Comparison of ENCODE assay signal across 8 mouse cellular contexts in genomic region chr9:45370117-45370561, GRCm38 (mm10). TPM values are rescaled to one million over a fixed set of nuclear protein-coding genes. Genes with fewer than 3 reads are reported as not detected.
A peak's percentile ranks its signal among the peaks of the same experiment; 100 is the strongest.
DNase-seq lines count a peak whose midpoint lies in the region; ATAC-seq and TF ChIP-seq lines count a peak whose summit lies in the region.

TSS of gene Fxyd6 (plus strand) at chr9:45370185.

- no peaks in the 10 kb centered on the region for H3K9me3 ChIP-seq in intestine, postnatal 0 days (ENCODE audit: control insufficient read depth)
- no peaks in the 10 kb centered on the region for H3K9me3 ChIP-seq in neural tube, embryonic 12.5 days

- peak in 1 of 2 experiments; percentile 22 for DNase-seq in layer of hippocampus, adult 8-10 months (ENCODE audit: low spot score in 2 of 2)
- no peak for DNase-seq in layer of hippocampus, adult 9-10 months (ENCODE audit: low spot score)
- peak; percentile 90 for DNase-seq in embryo, embryonic 9.5 days (ENCODE audit: extremely low spot score)
- peak; percentile 57 to 79 for DNase-seq in heart, adult 18-20 months
- no peak for DNase-seq in liver, adult 2 months (ENCODE audit: extremely low read depth, low read depth, low spot score)
- DNase-seq in thymus, postnatal 25 days = peak; percentile 53

- no peak within 1 kb of the TSS for H3K27ac ChIP-seq in intestine, postnatal 0 days (ENCODE audit: low read depth, low read length)
- no peak within 1 kb of the TSS for H3K27ac ChIP-seq in liver, adult 2 months (replicated peaks; ENCODE audit: insufficient read depth, low read depth, low read length)
- 0 out of 2 replicates have a peak within 1 kb of the TSS, but pooled peaks have one; percentile 9 for H3K27ac ChIP-seq in neural tube, embryonic 12.5 days

- no peak for TF ChIP-seq POLR2A in liver, adult 2 months (IDR thresholded peaks at IDR 0.05; ENCODE audit: extremely low read depth, insufficient read depth, low read length)

- H3K4me1 ChIP-seq in intestine, postnatal 0 days (replicated peaks; ENCODE audit: control insufficient read depth, insufficient read depth, low read length) = no peaks in the 10 kb centered on the region
- H3K4me1 ChIP-seq in liver, adult 2 months (ENCODE audit: control insufficient read depth, insufficient read depth, low read length) = no peaks in the 10 kb centered on the region
- H3K4me1 ChIP-seq in neural tube, embryonic 12.5 days = peaks cover 26% of the 10 kb centered on the region

- WGBS in intestine, postnatal 0 days = under 1% methylated on average over 28 of the region's 28 CpGs
- 2% methylated on average over 28 of the region's 28 CpGs for WGBS in liver, adult 2 months
- 1% methylated on average over 28 of the region's 28 CpGs for WGBS in neural tube, embryonic 12.5 days

- H3K4me3 ChIP-seq in intestine, postnatal 0 days (ENCODE audit: low read depth, low read length) = peak within 1 kb of the TSS; percentile 46
- H3K4me3 ChIP-seq in liver, adult 2 months (ENCODE audit: insufficient read depth, low read depth, low read length) = peak within 1 kb of the TSS; percentile 20; the same call in 1 of the 2 replicates
- peak within 1 kb of the TSS; percentile 66 for H3K4me3 ChIP-seq in neural tube, embryonic 12.5 days

- H3K79me2 ChIP-seq in liver, adult 2 months (ENCODE audit: control insufficient read depth, insufficient read depth, low read length) = no peaks in the 10 kb centered on the region

- no peaks in the 10 kb centered on the region for H3K36me3 ChIP-seq in intestine, postnatal 0 days (ENCODE audit: control insufficient read depth, insufficient read depth)
- H3K36me3 ChIP-seq in liver, adult 2 months (ENCODE audit: control insufficient read depth, insufficient read depth, low read length) = no peaks in the 10 kb centered on the region
- no peaks in the 10 kb centered on the region for H3K36me3 ChIP-seq in neural tube, embryonic 12.5 days

- no peak for ATAC-seq in intestine, postnatal 0 days
- peak; percentile 57 for ATAC-seq in neural tube, embryonic 12.5 days (ENCODE audit: low FRiP score, low read depth)

- peak within 1 kb of the TSS; percentile 75 for H3K4me2 ChIP-seq in intestine, postnatal 0 days (replicated peaks; ENCODE audit: low read depth)
- H3K4me2 ChIP-seq in neural tube, embryonic 12.5 days (replicated peaks) = peak within 1 kb of the TSS; percentile 86

- no peak for TF ChIP-seq CTCF in intestine, postnatal 0 days (IDR thresholded peaks at IDR 0.05; ENCODE audit: low read depth)
- TF ChIP-seq CTCF in liver, adult 2 months (IDR thresholded peaks at IDR 0.05; ENCODE audit: low read depth, low read length) = no peak

- peak within 1 kb of the TSS; percentile 5 for H3K9ac ChIP-seq in intestine, postnatal 0 days (ENCODE audit: low read depth, low read length)
- no peak within 1 kb of the TSS for H3K9ac ChIP-seq in liver, adult 2 months (ENCODE audit: low read depth, low read length)
- H3K9ac ChIP-seq in neural tube, embryonic 12.5 days = peak within 1 kb of the TSS; percentile 65

- peaks cover 16% of the 10 kb centered on the region for H3K27me3 ChIP-seq in intestine, postnatal 0 days (replicated peaks; ENCODE audit: control insufficient read depth, insufficient read depth, low read length)
- H3K27me3 ChIP-seq in liver, adult 2 months (ENCODE audit: control insufficient read depth, insufficient read depth, low read length) = peaks cover 7% of the 10 kb centered on the region; the same call in 1 of the 2 replicates
- peaks cover 5% of the 10 kb centered on the region; the same call in 1 of the 2 replicates for H3K27me3 ChIP-seq in neural tube, embryonic 12.5 days (replicated peaks)

RNA-seq across cellular contexts. Expression of gene Fxyd6, which starts in this region (rescaled TPM):
- total RNA-seq in layer of hippocampus, adult 8-10 months (2022) = 10 to 100 TPM; 87.3 to 98.5 (median 93.0) TPM
- total RNA-seq in heart, adult 18-20 months (2021) = 10 to 100 TPM; 15.0 TPM
- 54.5 and 57.2 TPM in 2 replicates for polyA plus RNA-seq in intestine, postnatal 0 days (2015; fragmentation: Nextera tagmentation; extraction: Ambion mirVana)
- total RNA-seq in liver, adult 2 months (2014; rRNA removed) = 0.46 and 1.1 TPM in 2 replicates
- polyA plus RNA-seq in liver, adult 2 months (2012; rRNA removed) = 0.56 and 0.72 TPM in 2 replicates
- polyA plus RNA-seq in neural tube, embryonic 12.5 days (2016; fragmentation: Nextera tagmentation; extraction: Ambion mirVana) = 186 and 199 TPM in 2 replicates

Comparison
In these comparisons a context has a peak if more than half of its experiments do, and no peak if none do; other contexts are left out.
1. RNA of gene Fxyd6 (polyA plus RNA-seq): 186 to 199 TPM in neural tube, embryonic 12.5 days and 54.5 to 57.2 TPM in intestine, postnatal 0 days; 0.56 to 0.72 TPM in liver, adult 2 months; every median in the first group is over 10 times any median in the second.
2. DNase-seq: peak in embryo, embryonic 9.5 days (single experiment), heart, adult 18-20 months (2 of 2) and thymus, postnatal 25 days (single experiment); none in layer of hippocampus, adult 9-10 months (single experiment) and liver, adult 2 months (single experiment).
3. Peak in every context shown above with its lines, with median percentiles within 50 percentile points of each other: H3K4me3 ChIP-seq.